Mouse (Mus musculus): Measurements from ENCODE around the gene Ace2. TPM values are rescaled to one million over a fixed set of nuclear protein-coding genes. Genes with fewer than 3 reads are reported as not detected.

Ace2 gene
- polyA plus RNA-seq, 2 experiments = 0.01 TPM; not detected in 1

- Histone ChIP-seq H3K36me3 (replicated peaks; ENCODE audit: control insufficient read depth, insufficient read depth, low read depth) (no peaks in the 10 kb centered on the region), H3K4me3 (ENCODE audit: insufficient read depth in 1 of 2, low read depth in 2 of 2, low read length in 2 of 2) (no peak overlapping the region), H3K9ac (replicated peaks) (no peak overlapping the region), H3K9me3 (ENCODE audit: control insufficient read depth, low read length) (no peaks in the 10 kb centered on the region), H3K4me2 (ENCODE audit: low read depth) (no peak overlapping the region), H3K27ac (no peak overlapping the region), H3K27me3 (ENCODE audit: control insufficient read depth, insufficient read depth, low read length) (no peaks in the 10 kb centered on the region), H3K4me1 (replicated peaks; ENCODE audit: control insufficient read depth in 2 of 2, insufficient read depth in 2 of 2, low read length in 1 of 2) (no peaks in the 10 kb centered on the region)
- DNase-seq (ENCODE audit: low read depth in 3 of 3, low spot score in 3 of 3) (no peak), ATAC-seq (ENCODE audit: insufficient read depth) (no peak)
- TF ChIP-seq CTCF (IDR thresholded peaks at IDR 0.05; ENCODE audit: low read depth) (no peak), EP300 (IDR thresholded peaks at IDR 0.05; ENCODE audit: low read depth) (no peak)
These were observed 37.6 kb upstream of the Ace2 start for GRCm38 (mm10) chrX:164101483-164101882.

- H3K27me3 ChIP-seq (ENCODE audit: control insufficient read depth, insufficient read depth, low read length) = no peaks in the 10 kb centered on the region
- no peaks in the 10 kb centered on the region for H3K36me3 ChIP-seq (replicated peaks; ENCODE audit: control insufficient read depth, insufficient read depth, low read depth)
- H3K27ac ChIP-seq = no peak overlapping the region
- no peak overlapping the region for H3K4me2 ChIP-seq (ENCODE audit: low read depth)
- H3K4me1 ChIP-seq (replicated peaks; ENCODE audit: control insufficient read depth in 2 of 2, insufficient read depth in 2 of 2, low read length in 1 of 2) = no peaks in the 10 kb centered on the region
- H3K4me3 ChIP-seq (ENCODE audit: insufficient read depth in 1 of 2, low read depth in 2 of 2, low read length in 2 of 2) = no peak overlapping the region
- no peak overlapping the region for H3K9ac ChIP-seq (replicated peaks)
- TF ChIP-seq CTCF (IDR thresholded peaks at IDR 0.05; ENCODE audit: low read depth) = no peak
- no peak for TF ChIP-seq EP300 (IDR thresholded peaks at IDR 0.05; ENCODE audit: low read depth)
- no peak for DNase-seq (ENCODE audit: low read depth in 3 of 3, low spot score in 3 of 3)
- WGBS (ENCODE audit: insufficient replicate concordance) = 66% methylated on average over 7 of the region's 7 CpGs
- no peak for ATAC-seq (ENCODE audit: insufficient read depth)
- no peaks in the 10 kb centered on the region for H3K9me3 ChIP-seq (ENCODE audit: control insufficient read depth, low read length)
These were observed 36.9 kb upstream of the Ace2 start for GRCm38 (mm10) chrX:164102198-164102597.

GRCm38 (mm10) chrX:164102656-164103055, 36.5 kb upstream of the Ace2 start:
- no peak overlapping the region for H3K4me2 ChIP-seq (ENCODE audit: low read depth)
- H3K27me3 ChIP-seq (ENCODE audit: control insufficient read depth, insufficient read depth, low read length) = no peaks in the 10 kb centered on the region
- ATAC-seq (ENCODE audit: insufficient read depth) = no peak
- H3K4me3 ChIP-seq (ENCODE audit: insufficient read depth in 1 of 2, low read depth in 2 of 2, low read length in 2 of 2) = no peak overlapping the region
- TF ChIP-seq CTCF (IDR thresholded peaks at IDR 0.05; ENCODE audit: low read depth) (no peak), EP300 (IDR thresholded peaks at IDR 0.05; ENCODE audit: low read depth) (no peak)
- no peaks in the 10 kb centered on the region for H3K9me3 ChIP-seq (ENCODE audit: control insufficient read depth, low read length)
- DNase-seq (ENCODE audit: low read depth in 3 of 3, low spot score in 3 of 3) = no peak
- 60% methylated on average over 6 of the region's 6 CpGs for WGBS (ENCODE audit: insufficient replicate concordance)
- no peaks in the 10 kb centered on the region for H3K36me3 ChIP-seq (replicated peaks; ENCODE audit: control insufficient read depth, insufficient read depth, low read depth)
- H3K27ac ChIP-seq = no peak overlapping the region
- no peak overlapping the region for H3K9ac ChIP-seq (replicated peaks)
- H3K4me1 ChIP-seq (replicated peaks; ENCODE audit: control insufficient read depth in 2 of 2, insufficient read depth in 2 of 2, low read length in 1 of 2) = no peaks in the 10 kb centered on the region

- Histone ChIP-seq H3K4me1 (replicated peaks; ENCODE audit: control insufficient read depth in 2 of 2, insufficient read depth in 2 of 2, low read length in 1 of 2) (no peaks in the 10 kb centered on the region), H3K9ac (replicated peaks) (no peak overlapping the region), H3K4me2 (ENCODE audit: low read depth) (no peak overlapping the region), H3K4me3 (ENCODE audit: insufficient read depth in 1 of 2, low read depth in 2 of 2, low read length in 2 of 2) (no peak overlapping the region), H3K9me3 (ENCODE audit: control insufficient read depth, low read length) (no peaks in the 10 kb centered on the region), H3K27ac (no peak overlapping the region), H3K36me3 (replicated peaks; ENCODE audit: control insufficient read depth, insufficient read depth, low read depth) (no peaks in the 10 kb centered on the region), H3K27me3 (ENCODE audit: control insufficient read depth, insufficient read depth, low read length) (no peaks in the 10 kb centered on the region)
- WGBS (ENCODE audit: insufficient replicate concordance) = 47% methylated on average over 3 of the region's 3 CpGs
- no peak for TF ChIP-seq EP300 (IDR thresholded peaks at IDR 0.05; ENCODE audit: low read depth)
- no peak for TF ChIP-seq CTCF (IDR thresholded peaks at IDR 0.05; ENCODE audit: low read depth)
- ATAC-seq (ENCODE audit: insufficient read depth) = no peak
- no peak for DNase-seq (ENCODE audit: low read depth in 3 of 3, low spot score in 3 of 3)
These were observed 28.0 kb upstream of the Ace2 start for GRCm38 (mm10) chrX:164111146-164111545.

GRCm38 (mm10) chrX:164113744-164114143, 25.4 kb upstream of the Ace2 start:
- no peaks in the 10 kb centered on the region for H3K4me1 ChIP-seq (replicated peaks; ENCODE audit: control insufficient read depth in 2 of 2, insufficient read depth in 2 of 2, low read length in 1 of 2)
- H3K9me3 ChIP-seq (ENCODE audit: control insufficient read depth, low read length) = no peaks in the 10 kb centered on the region
- no peaks in the 10 kb centered on the region for H3K27me3 ChIP-seq (ENCODE audit: control insufficient read depth, insufficient read depth, low read length)
- H3K27ac ChIP-seq = no peak overlapping the region
- WGBS (ENCODE audit: insufficient replicate concordance) = 70% methylated on average over 6 of the region's 6 CpGs
- ATAC-seq (ENCODE audit: insufficient read depth) (no peak), DNase-seq (ENCODE audit: low read depth in 3 of 3, low spot score in 3 of 3) (no peak)
- H3K9ac ChIP-seq (replicated peaks) = no peak overlapping the region
- no peak overlapping the region for H3K4me3 ChIP-seq (ENCODE audit: insufficient read depth in 1 of 2, low read depth in 2 of 2, low read length in 2 of 2)
- no peak overlapping the region for H3K4me2 ChIP-seq (ENCODE audit: low read depth)
- TF ChIP-seq EP300 (IDR thresholded peaks at IDR 0.05; ENCODE audit: low read depth) = no peak
- TF ChIP-seq CTCF (IDR thresholded peaks at IDR 0.05; ENCODE audit: low read depth) = no peak
- no peaks in the 10 kb centered on the region for H3K36me3 ChIP-seq (replicated peaks; ENCODE audit: control insufficient read depth, insufficient read depth, low read depth)

All from liver, embryonic 14.5 days (tissue).